18 mouse cellular contexts compared by ENCODE assay signal in genomic region chr2:77274976-77275641, GRCm38 (mm10). TPM values are rescaled to one million over a fixed set of nuclear protein-coding genes. Genes with fewer than 3 reads are reported as not detected.
DNase-seq lines count a peak whose midpoint lies in the region; ATAC-seq and TF ChIP-seq lines count a peak whose summit lies in the region.
"Had no signal": no experiment of that assay in that cellular context is flagged by ENCODE, and none has a peak within 500 bp of the region (broad histone marks: within the 10 kb centered on the region; RNA-seq: fewer than 3 reads in every experiment).

No protein-coding gene starts in this region.

- H3K27ac ChIP-seq in cerebellum, adult 2 months (ENCODE audit: insufficient read depth, low read length) = peak overlapping the region; percentile 36; the same call in 1 of the 2 replicates
- H3K27ac ChIP-seq in kidney, adult 2 months (ENCODE audit: insufficient read depth, low read depth, low read length) = peak overlapping the region; percentile 99
- H3K27ac ChIP-seq in midbrain, embryonic 14.5 days (replicated peaks; ENCODE audit: low read depth, low read length) = 0 out of 2 replicates have a peak overlapping the region, but pooled peaks have one; percentile 20
- H3K27ac ChIP-seq in midbrain, embryonic 16.5 days (ENCODE audit: low read length) = no peak overlapping the region
- H3K27ac ChIP-seq: midbrain, embryonic 10.5 days; neural tube, embryonic 15.5 days had no signal

- H3K36me3 ChIP-seq in kidney, adult 2 months (ENCODE audit: control insufficient read depth, insufficient read depth, low read length) = no peaks in the 10 kb centered on the region
- H3K36me3 ChIP-seq in midbrain, embryonic 14.5 days (ENCODE audit: control insufficient read depth, insufficient read depth, low read length) = no peaks in the 10 kb centered on the region
- H3K36me3 ChIP-seq in midbrain, embryonic 16.5 days (ENCODE audit: control insufficient read depth, insufficient read depth, low read length) = no peaks in the 10 kb centered on the region
- H3K36me3 ChIP-seq: neural tube, embryonic 15.5 days had no signal

- peaks cover 15% of the 10 kb centered on the region for H3K4me1 ChIP-seq in cerebellum, adult 2 months (ENCODE audit: control insufficient read depth, insufficient read depth, low read length)
- peaks cover 51% of the 10 kb centered on the region for H3K4me1 ChIP-seq in kidney, adult 2 months (ENCODE audit: control insufficient read depth, insufficient read depth, low read length)
- H3K4me1 ChIP-seq in midbrain, embryonic 14.5 days (ENCODE audit: control insufficient read depth, insufficient read depth, low read length) = peaks cover 22% of the 10 kb centered on the region
- H3K4me1 ChIP-seq in midbrain, embryonic 16.5 days (ENCODE audit: control insufficient read depth, insufficient read depth, low read length) = peaks cover 41% of the 10 kb centered on the region

- H3K9ac ChIP-seq in midbrain, embryonic 14.5 days (replicated peaks; ENCODE audit: low read length) = no peak overlapping the region
- H3K9ac ChIP-seq in midbrain, embryonic 16.5 days (ENCODE audit: low read depth, low read length) = no peak overlapping the region
- H3K9ac ChIP-seq: neural tube, embryonic 15.5 days had no signal

- no peak for DNase-seq in cerebellum, adult 2 months
- peak; percentile 27 for DNase-seq in kidney, adult 2 months
- DNase-seq in kidney, postnatal 10 days = no peak
- DNase-seq in midbrain, embryonic 14.5 days = no peak
- DNase-seq in urinary bladder, postnatal 10 days (ENCODE audit: low spot score) = no peak
- DNase-seq: cerebellum, postnatal 14 days; embryo, embryonic 11 days; layer of hippocampus, postnatal 36 days; left cerebral cortex, postnatal 4 days; lung, adult 18-20 months; lung, postnatal 4 days; right cerebral cortex, postnatal 25 days; thymus, postnatal 36 days had no signal

- H3K9me3 ChIP-seq in midbrain, embryonic 14.5 days (ENCODE audit: control insufficient read depth, low read length) = no peaks in the 10 kb centered on the region
- H3K9me3 ChIP-seq in midbrain, embryonic 16.5 days (replicated peaks; ENCODE audit: control insufficient read depth, low read length, poor library complexity, severe bottlenecking) = no peaks in the 10 kb centered on the region
- H3K9me3 ChIP-seq: midbrain, embryonic 10.5 days; neural tube, embryonic 15.5 days had no signal

- ATAC-seq in cerebellum, adult (ENCODE audit: insufficient number of reproducible peaks, low FRiP score, low TSS enrichment) = no peak
- ATAC-seq in midbrain, embryonic 14.5 days (ENCODE audit: low FRiP score, low TSS enrichment) = no peak
- ATAC-seq in midbrain, embryonic 16.5 days = no peak

- no peak for TF ChIP-seq CTCF in cerebellum, adult 2 months (IDR thresholded peaks at IDR 0.05; ENCODE audit: borderline replicate concordance, insufficient read depth, low read depth, low read length)
- no peak for TF ChIP-seq CTCF in kidney, adult 2 months (conservative IDR thresholded peaks at IDR 0.05; ENCODE audit: insufficient read depth, insufficient read length, low read depth, low read length)

- H3K4me2 ChIP-seq in midbrain, embryonic 14.5 days (ENCODE audit: low read length) = no peak overlapping the region
- H3K4me2 ChIP-seq in midbrain, embryonic 16.5 days (ENCODE audit: low read length) = no peak overlapping the region
- H3K4me2 ChIP-seq: neural tube, embryonic 15.5 days had no signal

- WGBS in cerebellum, adult 2 months = 26% methylated on average over 9 of the region's 9 CpGs
- 38% methylated on average over 9 of the region's 9 CpGs for WGBS in kidney, adult 2 months
- WGBS in midbrain, embryonic 14.5 days = 87% methylated on average over 9 of the region's 9 CpGs
- WGBS in midbrain, embryonic 16.5 days = 83% methylated on average over 9 of the region's 9 CpGs

- no peak overlapping the region for H3K4me3 ChIP-seq in cerebellum, adult 2 months (replicated peaks; ENCODE audit: insufficient read depth, low read depth, low read length)
- H3K4me3 ChIP-seq in kidney, adult 2 months (ENCODE audit: insufficient read depth, low read depth, low read length) = no peak overlapping the region
- no peak overlapping the region for H3K4me3 ChIP-seq in midbrain, embryonic 14.5 days (replicated peaks; ENCODE audit: low read depth, low read length)
- no peak overlapping the region for H3K4me3 ChIP-seq in midbrain, embryonic 16.5 days (ENCODE audit: low read depth, low read length)
- H3K4me3 ChIP-seq: midbrain, embryonic 10.5 days; myocyte; neural tube, embryonic 15.5 days had no signal

- TF ChIP-seq POLR2A in cerebellum, adult 2 months (IDR thresholded peaks at IDR 0.05; ENCODE audit: borderline replicate concordance, insufficient read depth, low read length) = no peak
- no peak for TF ChIP-seq POLR2A in kidney, adult 2 months (IDR thresholded peaks at IDR 0.05; ENCODE audit: low read depth, low read length)

- H3K27me3 ChIP-seq in cerebellum, adult 2 months (ENCODE audit: control insufficient read depth, insufficient read depth, low read length) = no peaks in the 10 kb centered on the region
- no peaks in the 10 kb centered on the region for H3K27me3 ChIP-seq in kidney, adult 2 months (replicated peaks; ENCODE audit: control insufficient read depth, insufficient read depth, low read length)
- no peaks in the 10 kb centered on the region for H3K27me3 ChIP-seq in midbrain, embryonic 14.5 days (ENCODE audit: control insufficient read depth, insufficient read depth, low read length)
- H3K27me3 ChIP-seq in midbrain, embryonic 16.5 days (ENCODE audit: control insufficient read depth, insufficient read depth, low read depth, low read length) = no peaks in the 10 kb centered on the region
- H3K27me3 ChIP-seq: neural tube, embryonic 15.5 days had no signal

RNA-seq across cellular contexts. Expression of gene Sestd1, which starts 5.3 kb away (rescaled TPM):
- 31.9 and 37.6 TPM in 2 replicates for polyA plus RNA-seq in cerebellum, adult 2 months (2012; rRNA removed)
- 35.6 and 38.4 TPM in 2 replicates for polyA plus RNA-seq in kidney, adult 2 months (2012; rRNA removed)
- polyA plus RNA-seq in midbrain, embryonic 14.5 days (2014; fragmentation: Nextera tagmentation; extraction: Ambion mirVana) = 43.5 and 52.2 TPM in 2 replicates
- 26.6 and 32.8 TPM in 2 replicates for polyA plus RNA-seq in midbrain, embryonic 16.5 days (2015; fragmentation: Nextera tagmentation; extraction: Ambion mirVana)
